Mouse (Mus musculus): ENCODE measurements around the gene Rps6ka3.

Gene Rps6ka3

DNA sequence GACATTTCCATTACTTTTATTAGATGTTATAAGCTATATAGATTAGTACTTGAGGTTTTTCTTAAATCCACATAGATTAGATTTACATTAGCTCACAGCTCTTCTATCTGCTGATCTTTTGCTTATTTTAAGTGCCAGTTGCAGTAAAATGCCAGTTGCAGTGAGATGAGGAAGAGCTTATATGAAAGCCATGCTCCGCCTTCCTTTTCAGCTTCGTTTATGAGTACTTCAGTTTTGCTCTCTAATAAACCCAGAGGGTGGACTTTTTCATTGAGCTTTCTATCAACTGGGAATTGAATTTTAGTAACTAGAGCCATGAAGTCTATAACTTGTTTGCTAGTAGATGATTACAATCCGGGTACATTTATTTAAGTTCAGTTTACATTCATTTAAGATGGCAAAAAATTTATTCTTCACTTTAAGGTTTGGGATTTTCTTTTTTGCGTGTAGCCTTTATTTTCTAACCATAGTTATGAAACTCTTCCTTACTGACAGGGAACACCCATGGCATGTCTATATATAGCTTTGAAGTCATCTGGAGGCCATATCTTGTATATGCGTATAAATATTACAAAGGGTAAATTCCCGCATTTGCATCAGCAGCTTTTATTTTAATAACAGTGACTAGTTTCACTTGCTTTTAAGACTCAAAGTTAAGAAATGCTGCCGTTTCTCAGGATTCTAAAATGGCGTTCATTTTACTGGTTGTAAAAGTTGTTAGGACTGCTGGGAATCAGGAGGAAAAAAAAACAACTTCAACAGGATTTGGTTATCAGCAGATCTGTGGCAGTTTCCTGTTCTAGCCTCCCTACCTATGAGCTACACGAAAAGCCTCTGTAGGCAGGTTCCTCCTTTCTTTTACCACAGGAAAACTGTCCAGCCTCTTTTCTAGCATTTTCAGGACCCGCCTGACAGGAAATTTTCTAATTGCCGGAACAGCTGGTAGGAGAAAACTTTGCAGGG, 92.5 kb downstream of the Rps6ka3 start:
- in situ Hi-C loops (cut with MboI; ENCODE audit: low pct_unique_long_range_greater_than_20kb in 1 of 2, low sequenced_read_pairs in 2 of 2, unreplicated experiment in 1 of 2), result no loop called here

DNA sequence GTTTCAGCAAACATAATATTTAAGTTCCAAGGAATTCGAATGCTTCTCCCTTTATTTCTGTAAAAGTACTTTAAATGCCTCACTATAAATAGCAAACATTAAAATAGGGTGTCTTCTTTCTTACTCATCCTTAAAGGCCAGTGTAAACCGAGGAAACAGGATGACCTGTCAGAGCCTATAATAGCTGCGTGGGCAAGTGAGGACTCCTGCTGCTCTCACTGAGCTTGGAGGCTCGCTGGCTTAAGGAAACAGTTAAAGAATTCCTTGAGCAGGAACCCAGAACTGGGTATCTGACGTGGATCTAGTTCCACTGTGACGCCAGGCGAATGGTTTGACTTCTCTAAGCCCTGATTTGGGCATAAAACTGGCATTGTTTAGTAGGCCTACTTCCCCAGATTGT, 105.2 kb downstream of the Rps6ka3 start:
- in situ Hi-C loops (cut with MboI; ENCODE audit: low pct_unique_long_range_greater_than_20kb in 1 of 2, low sequenced_read_pairs in 2 of 2, unreplicated experiment in 1 of 2), result no loop called here

DNA sequence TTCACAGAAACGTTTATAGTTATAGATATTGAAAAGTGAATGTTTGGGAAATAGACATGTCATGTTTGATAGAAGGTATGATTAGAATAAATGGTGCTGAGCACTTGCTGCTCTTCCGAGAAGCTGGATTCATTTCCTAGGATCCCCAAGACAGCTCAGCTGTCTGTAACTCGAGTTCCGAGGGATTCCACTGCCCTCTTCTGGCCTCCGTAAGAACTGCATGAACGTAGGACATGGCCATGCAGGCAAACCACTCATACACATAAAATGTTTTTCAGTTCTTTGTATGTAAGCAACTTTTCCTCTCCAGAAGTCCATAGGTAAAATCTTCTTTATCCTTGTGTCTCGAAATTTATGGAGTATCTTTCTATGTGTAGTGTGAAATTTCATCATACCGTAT, 111.2 kb downstream of the Rps6ka3 start:
- in situ Hi-C loops (cut with MboI; ENCODE audit: low pct_unique_long_range_greater_than_20kb in 1 of 2, low sequenced_read_pairs in 2 of 2, unreplicated experiment in 1 of 2), result no loop called here

DNA sequence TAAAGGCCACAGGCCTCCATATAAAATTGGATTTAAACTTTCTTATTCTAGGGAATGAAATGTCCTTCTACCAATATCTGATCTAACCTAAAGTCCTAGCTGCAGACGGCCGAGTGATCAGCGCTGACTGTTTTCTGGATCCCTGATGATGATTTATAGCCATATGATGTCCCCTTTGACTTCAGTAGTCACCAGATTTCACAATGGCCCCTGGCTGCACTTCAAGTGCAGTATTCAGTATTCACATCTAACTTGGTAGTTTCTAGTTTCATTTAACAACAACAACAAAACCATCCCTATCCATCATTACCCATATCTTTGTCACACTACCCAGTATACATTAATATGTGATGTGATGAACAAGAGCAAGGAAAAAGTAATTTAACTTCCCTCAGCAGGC, 154.4 kb downstream of the Rps6ka3 start:
- in situ Hi-C loops (cut with MboI; ENCODE audit: low pct_unique_long_range_greater_than_20kb in 1 of 2, low sequenced_read_pairs in 2 of 2, unreplicated experiment in 1 of 2), result no loop called here

DNA sequence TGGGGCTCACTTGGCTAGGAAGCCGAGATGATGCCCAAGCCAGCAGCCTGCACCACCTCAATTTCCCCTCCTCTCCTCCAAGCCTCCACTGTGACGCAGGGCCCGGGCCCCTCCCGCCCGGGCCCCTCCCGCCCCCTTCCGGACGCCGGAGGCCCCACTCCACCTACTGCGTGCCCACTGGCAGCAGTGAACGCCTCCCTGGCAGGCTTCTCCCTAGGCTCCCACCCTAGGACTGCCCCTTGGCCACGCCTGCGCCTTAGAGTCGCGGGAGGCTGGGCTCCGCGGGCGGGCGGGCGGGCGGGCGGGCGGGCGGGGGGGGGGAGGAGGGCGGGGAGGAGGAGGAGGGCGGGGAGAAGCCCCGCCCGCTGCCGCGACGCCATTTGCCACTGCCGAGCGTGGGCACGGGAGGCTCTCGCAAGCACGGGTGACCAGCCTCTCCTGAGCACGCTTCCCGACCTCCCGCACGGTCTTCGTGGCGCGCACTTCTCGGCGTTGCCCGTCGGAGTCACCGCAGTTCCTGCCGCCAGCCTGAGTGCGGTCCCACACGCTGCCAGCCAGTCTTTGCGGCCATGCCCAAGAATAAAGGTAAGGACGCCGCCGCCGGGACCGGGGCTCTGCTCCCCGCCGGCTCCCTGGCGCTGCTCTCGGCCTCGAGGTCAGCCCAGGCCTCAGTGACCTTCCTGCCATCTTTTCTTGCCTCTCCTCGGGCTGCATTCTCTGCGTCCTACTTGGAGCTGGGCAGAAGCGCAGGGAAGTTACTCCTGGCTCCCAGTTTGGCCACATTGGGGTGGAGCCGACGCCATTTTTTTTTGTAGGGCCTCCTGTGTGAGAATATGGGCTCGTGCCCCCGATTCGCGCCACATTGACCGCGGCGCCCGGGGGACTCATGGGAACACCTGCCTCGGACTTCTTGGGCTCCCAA, 162.0 kb downstream of the Rps6ka3 start, which contains the start of gene Eif1ax:
Gene Eif1ax (plus strand): TSS at position 348 of the 922 bp plus-strand sequence.
- in situ Hi-C loops (cut with MboI; ENCODE audit: low pct_unique_long_range_greater_than_20kb in 1 of 2, low sequenced_read_pairs in 2 of 2, unreplicated experiment in 1 of 2), result no loop called here

DNA sequence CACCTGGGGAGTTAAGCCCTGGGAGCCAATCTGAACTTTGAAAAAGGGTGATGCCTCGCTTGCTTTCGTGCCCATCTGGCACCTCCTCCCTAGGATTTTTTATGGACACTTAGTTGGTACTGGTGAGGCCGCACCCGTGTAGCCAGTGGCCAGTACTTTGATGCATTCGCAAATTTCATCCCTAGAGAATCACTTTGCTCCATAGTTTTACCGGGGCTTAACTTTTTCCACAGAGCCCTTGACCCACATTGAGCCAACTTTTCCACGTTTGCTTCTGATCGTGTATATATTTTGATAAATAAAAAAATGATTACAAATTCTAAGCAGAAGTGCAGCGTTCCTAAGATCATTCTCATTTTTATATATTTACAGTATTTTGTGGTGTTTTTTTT, 162.6 kb downstream of the Rps6ka3 start:
- in situ Hi-C loops (cut with MboI; ENCODE audit: low pct_unique_long_range_greater_than_20kb in 1 of 2, low sequenced_read_pairs in 2 of 2, unreplicated experiment in 1 of 2), result no loop called here

DNA sequence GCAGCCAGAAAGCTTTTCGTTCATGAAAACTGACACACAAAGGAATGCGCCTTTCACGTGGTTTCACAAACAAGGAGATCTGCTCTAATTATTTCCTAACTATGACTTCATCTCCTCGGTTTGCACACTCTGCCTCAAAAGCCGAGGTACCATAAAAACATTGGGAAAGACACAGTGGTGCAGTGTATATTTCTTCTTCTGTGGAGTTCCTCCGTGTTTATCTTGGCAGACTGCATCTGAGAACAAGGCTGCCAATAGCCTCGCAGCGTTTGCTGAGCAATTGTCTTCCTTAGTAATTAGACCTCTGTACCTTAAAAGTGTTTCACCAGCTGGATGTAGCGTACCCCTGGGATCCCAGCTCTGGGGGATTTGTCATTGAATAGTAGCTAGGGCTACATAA, 177.0 kb downstream of the Rps6ka3 start:
- in situ Hi-C loops (cut with MboI; ENCODE audit: low pct_unique_long_range_greater_than_20kb in 1 of 2, low sequenced_read_pairs in 2 of 2, unreplicated experiment in 1 of 2), result no loop called here

DNA sequence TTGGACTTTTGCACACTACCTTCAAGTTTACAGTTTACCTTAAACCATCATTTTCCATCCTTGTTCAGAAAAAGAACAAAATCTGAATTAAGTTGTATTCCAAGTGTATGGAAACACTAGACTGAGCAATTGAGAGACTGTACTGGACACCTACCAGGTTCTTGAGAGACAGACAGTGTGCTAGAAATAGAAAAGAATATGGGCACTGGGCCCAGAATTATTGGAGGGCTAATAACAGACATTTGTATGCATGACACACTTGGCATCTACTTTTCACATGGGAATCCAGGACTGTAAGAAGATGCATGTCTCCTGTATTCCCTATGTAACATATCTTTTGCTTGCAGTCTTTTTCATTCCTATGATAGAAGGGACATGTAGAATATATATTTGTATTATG, 178.8 kb downstream of the Rps6ka3 start:
- in situ Hi-C loops (cut with MboI; ENCODE audit: low pct_unique_long_range_greater_than_20kb in 1 of 2, low sequenced_read_pairs in 2 of 2, unreplicated experiment in 1 of 2), result no loop called here

DNA sequence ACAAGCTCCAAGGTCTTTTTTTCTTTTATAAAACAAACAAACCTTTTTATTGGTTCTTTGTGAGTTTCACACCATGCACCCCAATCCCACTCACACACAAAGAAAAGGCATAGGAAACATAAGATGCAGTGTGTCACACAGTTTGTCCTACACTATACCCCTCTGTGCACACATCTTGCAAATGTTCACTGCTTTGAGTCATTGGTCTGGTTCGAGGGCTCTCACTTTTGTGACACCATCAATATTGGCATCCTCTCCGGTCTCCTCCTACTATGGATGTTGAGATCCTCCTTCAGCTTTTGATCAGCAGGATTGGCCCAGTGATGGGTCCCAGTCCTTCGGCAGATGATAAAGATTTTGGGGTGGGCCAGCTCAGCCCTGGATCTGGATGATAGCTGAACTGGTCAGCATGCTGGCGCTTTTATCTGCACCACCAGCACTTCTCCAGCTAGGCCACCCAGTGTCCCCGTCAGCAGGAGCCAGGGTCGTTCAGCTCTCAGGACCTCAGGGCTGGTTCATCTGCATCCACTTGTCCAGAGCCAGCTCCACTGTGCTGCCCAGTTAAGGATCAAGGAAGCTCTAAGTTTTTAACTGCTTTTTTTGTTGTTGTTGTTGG, 180.3 kb downstream of the Rps6ka3 start:
- in situ Hi-C loops (cut with MboI; ENCODE audit: low pct_unique_long_range_greater_than_20kb in 1 of 2, low sequenced_read_pairs in 2 of 2, unreplicated experiment in 1 of 2), result no loop called here

DNA sequence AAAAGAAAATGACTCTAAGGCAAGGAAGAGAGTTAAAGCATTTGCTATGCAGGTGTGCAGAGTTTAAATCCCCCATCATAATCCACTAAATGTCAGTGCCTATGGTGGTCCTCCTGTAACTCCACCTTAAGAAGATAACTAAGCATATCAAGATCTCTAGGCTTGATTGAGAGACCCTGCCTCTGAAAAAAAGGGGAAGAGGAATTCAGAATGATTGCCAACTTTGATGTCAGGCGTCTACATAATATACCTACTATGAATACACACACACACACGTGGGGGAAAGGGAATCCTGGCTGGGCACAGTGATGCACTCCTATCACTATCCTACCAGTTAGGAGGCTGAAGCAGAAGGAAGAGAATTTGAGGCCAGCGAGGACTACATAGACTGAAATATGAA, 181.1 kb downstream of the Rps6ka3 start:
- in situ Hi-C loops (cut with MboI; ENCODE audit: low pct_unique_long_range_greater_than_20kb in 1 of 2, low sequenced_read_pairs in 2 of 2, unreplicated experiment in 1 of 2), result no loop called here

DNA sequence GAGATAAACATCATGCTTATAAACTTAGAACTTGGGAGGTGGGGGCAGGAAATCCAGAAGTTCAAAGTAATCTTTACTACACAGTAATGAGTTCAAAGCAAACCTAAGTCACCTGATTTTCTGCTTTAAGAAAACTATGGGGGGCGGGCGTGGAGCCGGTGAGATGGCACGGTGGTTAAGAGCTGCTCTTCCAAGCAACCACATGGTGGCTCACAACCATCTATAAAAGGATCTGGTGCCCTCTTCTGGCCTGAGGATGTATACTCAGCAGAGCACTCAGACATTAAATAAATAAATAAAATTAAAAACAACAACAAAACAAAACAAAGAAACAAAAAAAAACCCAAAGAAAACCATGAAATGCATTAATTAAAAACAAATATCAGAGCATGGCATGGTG, 199.1 kb downstream of the Rps6ka3 start:
- in situ Hi-C loops (cut with MboI; ENCODE audit: low pct_unique_long_range_greater_than_20kb in 1 of 2, low sequenced_read_pairs in 2 of 2, unreplicated experiment in 1 of 2), result loop anchor here in 1 of 2 experiments (25.0 kb wide), 1 partner anchor 372 kb away; no protein-coding TSS in a partner anchor

DNA sequence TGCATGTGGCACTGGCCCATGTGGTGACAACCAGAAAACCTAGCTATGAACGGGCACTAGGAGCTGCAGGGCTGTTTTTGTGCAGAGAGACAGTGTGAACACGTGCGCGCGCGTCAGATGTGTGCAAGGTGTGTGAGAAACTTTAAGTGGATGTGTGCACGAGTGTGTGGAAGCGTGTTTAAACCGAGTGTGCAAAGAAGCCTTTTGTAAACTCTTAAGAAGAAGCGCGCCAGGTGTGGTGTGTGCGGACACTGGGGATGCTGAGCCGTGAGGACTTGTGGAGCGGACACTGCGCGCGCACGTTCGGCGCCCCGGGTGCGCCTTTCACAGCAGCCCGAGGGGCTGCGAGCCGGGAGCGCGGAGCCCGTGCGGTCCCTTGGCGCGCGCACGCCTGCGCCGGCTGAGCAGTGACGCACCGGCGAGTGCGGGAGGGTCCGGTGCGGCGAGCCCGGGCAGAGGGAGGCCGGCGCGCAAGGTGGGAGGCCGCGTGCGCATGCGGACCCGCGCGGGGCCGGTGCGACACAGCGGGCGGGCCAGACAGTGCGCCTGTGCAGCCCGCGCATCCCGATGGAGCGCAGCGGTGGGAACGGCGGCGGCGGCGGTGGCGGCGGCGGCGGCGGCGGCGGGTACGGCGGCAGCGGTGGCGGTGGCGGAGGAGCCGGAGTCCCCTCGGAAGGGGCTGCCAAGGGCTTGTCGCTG, 204.2 kb downstream of the Rps6ka3 start, which contains the start of gene Map7d2:
Gene Map7d2 (plus strand): TSS at position 443 of the 699 bp plus-strand sequence.
- in situ Hi-C loops (cut with MboI; ENCODE audit: low pct_unique_long_range_greater_than_20kb in 1 of 2, low sequenced_read_pairs in 2 of 2, unreplicated experiment in 1 of 2), result loop anchor here in 1 of 2 experiments (25.0 kb wide), 1 partner anchor 377 kb away; no protein-coding TSS in a partner anchor

DNA sequence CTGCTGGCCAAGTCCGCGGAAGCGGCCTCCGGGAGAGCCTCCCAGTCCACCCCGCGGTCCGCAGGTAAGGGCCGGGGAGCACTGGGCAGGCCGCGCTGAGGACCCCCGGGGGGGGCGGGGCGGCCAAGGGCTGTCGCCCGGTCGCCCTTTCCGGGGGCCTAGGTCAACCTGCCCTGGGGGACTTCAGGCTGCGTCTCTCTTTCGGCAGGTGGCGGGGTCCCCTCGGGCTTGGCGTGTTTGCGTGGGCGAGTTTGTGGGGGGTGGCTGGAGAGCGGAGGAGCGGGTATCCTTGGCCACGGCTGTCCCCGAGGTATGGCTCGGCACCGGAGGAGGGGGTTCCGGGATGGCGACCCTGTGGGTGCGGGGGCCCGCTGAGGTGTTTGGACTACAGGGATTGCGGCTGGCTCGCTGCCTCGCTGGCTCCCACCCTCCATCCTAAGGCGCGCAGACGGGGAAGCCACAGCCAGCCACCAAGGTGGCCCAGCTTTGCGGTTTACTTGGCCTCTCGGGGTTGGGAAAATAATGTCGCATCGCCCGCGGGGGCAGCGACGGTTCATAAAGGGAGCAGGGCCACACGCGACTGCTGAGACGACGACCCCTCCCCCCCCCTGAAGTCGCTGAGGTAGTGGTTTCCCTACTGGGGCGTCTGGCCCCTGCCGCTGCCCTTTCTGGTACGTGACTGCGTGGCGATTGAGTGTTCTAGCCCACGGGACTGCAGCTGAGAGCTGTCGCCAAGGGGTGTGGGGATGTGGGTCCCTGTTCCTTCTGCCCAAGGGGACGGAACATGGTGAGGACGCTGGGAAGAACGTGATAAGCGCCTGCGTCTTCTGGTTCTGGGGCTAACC, 204.9 kb downstream of the Rps6ka3 start:
- in situ Hi-C loops (cut with MboI; ENCODE audit: low pct_unique_long_range_greater_than_20kb in 1 of 2, low sequenced_read_pairs in 2 of 2, unreplicated experiment in 1 of 2), result loop anchor here in 1 of 2 experiments (25.0 kb wide), 1 partner anchor 378 kb away; no protein-coding TSS in a partner anchor
